Mouse (Mus musculus) macrophage (primary cell): Measurements from ENCODE around the gene Lrig2. TPM values are rescaled to one million over a fixed set of nuclear protein-coding genes. Genes with fewer than 3 reads are reported as not detected.
A peak's percentile ranks its signal among the peaks of the same experiment; 100 is the strongest.

Source experiments
- H3K27ac ChIP-seq: fragments of 350-480 bp; formaldehyde crosslinking; 2 replicates; pipeline ENCODE4 v1.9.0; 2021
- H3K36me3 ChIP-seq: fragments of 350-480 bp; formaldehyde crosslinking; 2 replicates; pipeline ENCODE4 v1.9.0; 2021; ENCODE audit errors: inconsistent target
- H3K4me3 ChIP-seq: fragments of 350-480 bp; formaldehyde crosslinking; 2 replicates; pipeline ENCODE4 v1.9.0; 2021; ENCODE audit errors: inconsistent target
- H3K79me2 ChIP-seq: fragments of 350-480 bp; formaldehyde crosslinking; 2 replicates; pipeline ENCODE4 v1.9.0; 2021; ENCODE audit errors: inconsistent target
- WGBS: methylation state at CpG from one replicate; pipeline ENCODE4 v1.1.7; 2026; ENCODE audit warnings: inconsistent platforms; ENCODE audit not compliant: missing documents; 5-methylcytosine and 5-hydroxymethylcytosine counted together
- polyA plus RNA-seq: library from polyadenylated mRNA; stranded (reverse); fragments of 250-400 nt; gene quantifications from 3 replicates; pipeline ENCODE4 v1.2.4, GENCODE M21; 2018; ENCODE audit warnings: inconsistent platforms
- total RNA-seq, 78 experiments: library from RNA; depleted of rRNA; stranded (reverse); fragments of 250-400 nt; gene quantifications; 1 replicate in 9 of 78; 2 replicates in 24 of 78; 3 replicates in 43 of 78; 4 replicates in 2 of 78; pipeline ENCODE4 v1.2.4; 2018; ENCODE audit warnings: inconsistent platforms in 56 of 78

Lrig2 gene
- 100 to 1,000 TPM in 3 of 26 experiments, 10 to 100 TPM in 23; 22.7 to 135 (median 65.9) TPM for total RNA-seq (2018; cell fraction: chromatin; rRNA removed)
- total RNA-seq (2018; cell fraction: cytosol; rRNA removed): 10 to 100 TPM in 7 of 26 experiments, 1 to 10 TPM in 19; 3.7 to 14.8 (median 8.5) TPM
- 10 to 100 TPM; 16.2 to 80.4 (median 35.5) TPM for total RNA-seq (2018; cell fraction: nucleus; rRNA removed)
- 5.4 to 7.2 TPM (median 6.6 TPM) in 3 replicates for polyA plus RNA-seq

DNA sequence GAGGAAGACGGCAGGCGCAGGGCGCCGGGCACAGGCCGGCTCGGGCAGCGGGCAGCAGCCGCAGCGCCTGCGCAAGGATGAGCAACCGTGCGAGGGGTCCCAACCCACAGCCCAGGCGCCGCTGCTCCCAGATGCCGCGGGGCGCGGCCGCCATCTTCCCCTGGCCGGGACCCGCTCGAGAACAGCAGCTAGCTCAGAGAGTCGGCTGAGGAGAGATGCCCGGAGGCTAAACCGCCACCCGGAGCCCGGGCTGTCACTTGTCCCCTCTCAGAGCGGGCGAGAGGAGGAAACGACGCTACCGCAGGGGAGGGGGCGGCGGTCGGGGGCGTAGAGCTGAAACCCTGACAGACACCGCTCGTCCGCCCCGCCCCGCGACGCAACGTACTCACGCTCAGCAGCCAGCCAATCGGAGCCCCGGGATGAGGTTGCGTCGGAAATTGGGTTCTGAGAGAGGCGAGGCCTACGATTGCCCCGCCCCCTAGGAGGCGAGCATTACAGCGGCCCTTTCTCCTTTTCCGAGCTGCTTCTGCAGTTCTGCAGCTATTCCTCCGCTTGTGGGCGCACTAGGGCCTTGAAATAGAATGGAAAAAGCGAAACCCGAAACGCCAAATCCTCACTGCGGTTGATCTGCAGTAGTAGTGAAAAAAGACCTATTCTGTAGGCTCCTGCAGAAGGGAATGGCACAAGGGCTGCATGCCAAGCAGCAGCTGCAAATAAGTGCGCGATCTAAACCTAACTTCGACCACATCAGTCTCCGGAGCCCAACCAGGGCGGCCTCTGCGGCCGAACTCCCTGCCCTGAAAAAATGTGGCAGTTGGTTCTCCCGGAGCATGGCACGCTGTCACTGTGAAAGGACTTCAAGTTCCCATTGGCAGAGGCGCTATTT is at the start of gene Lrig2:
Lrig2 (minus strand) TSS at position 381 of the 886 bp plus-strand sequence.
- no peaks in the 10 kb centered on the region for H3K36me3 ChIP-seq
- peak within 1 kb of the TSS; percentile 87 for H3K4me3 ChIP-seq
- peak within 1 kb of the TSS; percentile 59 for H3K27ac ChIP-seq
- under 1% methylated on average over 71 of the region's 71 CpGs for WGBS
- H3K79me2 ChIP-seq: peaks cover 45% of the 10 kb centered on the region

- Histone ChIP-seq H3K27ac (no peak overlapping the region), H3K36me3 (no peaks in the 10 kb centered on the region), H3K4me3 (no peak overlapping the region), H3K79me2 (no peaks in the 10 kb centered on the region)
- WGBS: 0% methylated on average over 1 of the region's 1 CpGs
These were observed 44.9 kb upstream of the Lrig2 start for GRCm38 (mm10) chr3:104556624-104557023.

GRCm38 (mm10) chr3:104550594-104550993 is 38.9 kb upstream of the Lrig2 start:
- Histone ChIP-seq H3K4me3 (no peak overlapping the region), H3K79me2 (no peaks in the 10 kb centered on the region), H3K27ac (no peak overlapping the region), H3K36me3 (no peaks in the 10 kb centered on the region)
- WGBS: 72% methylated on average over 3 of the region's 3 CpGs

DNA sequence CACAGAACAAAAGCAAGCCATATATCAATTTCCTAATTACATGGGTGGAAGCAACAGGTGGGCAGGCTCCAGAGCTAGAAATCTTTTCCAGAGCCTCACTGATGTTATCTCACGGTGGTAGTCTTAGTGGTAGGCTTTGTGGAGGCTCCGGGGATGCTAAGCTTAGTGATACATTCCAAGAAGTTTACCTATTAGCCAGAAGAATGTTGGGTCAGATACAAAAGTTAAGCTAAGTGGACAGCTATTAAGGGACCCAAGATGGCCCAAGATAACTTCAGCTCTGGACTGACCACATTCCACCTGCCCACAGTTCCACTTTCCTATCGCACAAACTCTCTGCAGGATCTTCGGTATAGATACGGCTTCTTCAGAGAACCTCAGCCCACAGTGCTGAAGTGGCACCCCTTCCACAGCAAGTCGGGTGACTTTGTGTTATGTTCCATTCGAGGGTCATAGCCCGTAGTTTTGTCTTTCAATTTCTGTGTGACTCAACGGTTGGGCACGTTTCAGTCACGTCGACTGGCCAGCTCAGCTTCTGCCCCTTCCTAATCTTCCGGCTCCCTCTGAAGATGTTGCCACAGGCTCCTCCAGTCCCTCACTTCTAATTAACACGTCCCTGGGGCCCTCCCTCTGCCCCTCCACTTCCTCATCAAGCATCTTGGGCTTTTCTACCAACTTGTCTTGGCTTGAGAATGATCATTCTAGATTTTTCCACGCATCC is 36.8 kb upstream of the Lrig2 start:
- H3K4me3 ChIP-seq: no peak overlapping the region
- no peaks in the 10 kb centered on the region for H3K79me2 ChIP-seq
- no peaks in the 10 kb centered on the region for H3K36me3 ChIP-seq
- whole genome bisulfite sequencing: 76% methylated on average over 15 of the region's 15 CpGs
- H3K27ac ChIP-seq: no peak overlapping the region

DNA sequence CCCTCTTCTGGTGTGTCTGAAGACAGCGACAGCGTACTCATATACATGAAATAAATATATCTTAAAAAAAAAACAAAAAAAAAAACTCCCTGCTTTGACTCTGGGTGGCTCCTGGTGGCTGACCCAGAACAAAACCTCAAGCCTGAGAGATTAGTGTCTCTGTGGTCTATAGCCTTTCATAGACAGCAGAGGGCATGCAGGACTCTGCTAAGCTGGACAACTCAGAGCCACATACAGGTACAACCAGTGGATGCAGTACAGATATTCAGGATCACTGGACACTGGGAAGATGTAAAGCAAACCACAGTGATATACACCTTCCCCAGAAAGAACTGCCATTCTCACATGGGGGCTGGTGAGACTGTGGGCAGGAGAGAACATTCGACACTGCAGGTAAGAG is 32.1 kb upstream of the Lrig2 start:
- WGBS: 94% methylated on average over 3 of the region's 3 CpGs
- Histone ChIP-seq H3K79me2 (no peaks in the 10 kb centered on the region), H3K36me3 (no peaks in the 10 kb centered on the region), H3K4me3 (no peak overlapping the region), H3K27ac (no peak overlapping the region)

DNA sequence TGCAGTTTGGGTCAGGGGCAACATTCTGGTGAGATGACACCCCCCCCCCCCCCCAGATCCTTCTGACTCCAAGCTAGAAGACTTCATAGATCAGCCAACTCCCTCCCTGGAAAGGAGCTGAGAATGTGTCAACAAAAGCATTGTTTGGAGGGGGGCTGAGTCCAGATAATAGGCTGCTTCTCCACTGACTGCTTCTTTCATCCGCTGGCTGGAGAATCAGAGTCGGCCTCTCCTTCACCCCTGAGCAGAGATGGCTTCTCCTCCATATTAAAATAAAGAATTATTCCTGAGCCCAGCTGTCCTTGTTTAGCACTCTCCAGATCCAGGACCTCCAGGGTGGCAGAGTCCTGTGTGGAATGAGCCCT is 30.3 kb upstream of the Lrig2 start:
- no peak overlapping the region for H3K27ac ChIP-seq
- no peaks in the 10 kb centered on the region for H3K36me3 ChIP-seq
- no peak overlapping the region for H3K4me3 ChIP-seq
- 97% methylated on average over 2 of the region's 2 CpGs for WGBS
- no peaks in the 10 kb centered on the region for H3K79me2 ChIP-seq

DNA sequence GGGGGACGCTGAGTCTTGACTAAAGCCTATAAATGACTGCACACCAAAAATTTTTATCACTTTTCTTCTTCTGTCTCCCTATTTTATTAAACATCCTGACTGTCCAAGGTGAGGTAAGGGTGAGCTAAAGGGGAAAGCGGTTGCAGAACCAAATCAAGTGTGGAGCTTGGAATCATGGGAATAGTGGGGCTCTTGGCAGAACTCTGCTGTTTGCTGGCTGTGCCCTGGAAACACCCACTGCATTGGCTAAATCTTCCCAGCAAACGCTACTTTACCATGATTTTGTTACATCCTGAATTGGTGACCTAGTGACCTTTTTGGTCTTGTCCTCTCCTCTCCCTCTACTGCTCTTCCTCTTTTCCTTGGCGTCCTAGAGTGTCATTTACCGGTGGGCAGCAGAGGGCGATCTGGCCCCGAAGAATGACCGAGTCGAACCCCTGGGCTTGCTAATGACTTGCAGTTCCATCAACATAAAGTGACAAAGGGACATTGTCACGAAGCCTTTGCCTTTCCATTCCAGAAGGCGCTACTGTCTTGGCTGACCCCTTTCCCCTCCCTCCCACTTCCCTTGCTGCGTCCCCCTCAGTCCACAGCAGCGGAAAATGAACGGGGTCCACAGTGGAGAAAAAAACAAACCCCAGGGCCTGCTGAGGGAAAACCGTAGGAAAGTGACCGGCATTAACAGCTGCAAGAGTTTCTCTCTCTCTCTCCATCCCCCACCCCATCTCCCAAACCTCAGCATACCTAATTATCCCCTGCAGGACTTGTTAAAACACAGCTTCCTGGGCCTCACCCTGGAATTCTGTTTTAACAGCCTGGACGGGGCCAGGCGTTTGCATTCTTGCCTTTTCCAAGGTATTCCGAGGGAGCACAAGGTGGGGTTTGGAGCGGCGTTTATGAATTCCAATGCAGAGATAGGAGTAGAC is 29.7 kb upstream of the Lrig2 start:
- H3K36me3 ChIP-seq: no peaks in the 10 kb centered on the region
- H3K4me3 ChIP-seq: no peak overlapping the region
- H3K79me2 ChIP-seq: no peaks in the 10 kb centered on the region
- no peak overlapping the region for H3K27ac ChIP-seq
- WGBS: 46% methylated on average over 21 of the region's 21 CpGs

- no peak overlapping the region for H3K27ac ChIP-seq
- H3K36me3 ChIP-seq: no peaks in the 10 kb centered on the region
- 75% methylated on average over 7 of the region's 9 CpGs for WGBS
These were observed 28.9 kb upstream of the Lrig2 start for GRCm38 (mm10) chr3:104540480-104541138.

GRCm38 (mm10) chr3:104533223-104533622 is 21.5 kb upstream of the Lrig2 start:
- Histone ChIP-seq H3K4me3 (no peak overlapping the region), H3K27ac (no peak overlapping the region), H3K79me2 (no peaks in the 10 kb centered on the region), H3K36me3 (no peaks in the 10 kb centered on the region)
- WGBS: 100% methylated on average over 1 of the region's 1 CpGs

More at GRCm38 (mm10) chr3:104540480-104541138, 28.9 kb upstream of the Lrig2 start:
- no peak overlapping the region for H3K4me3 ChIP-seq
- H3K79me2 ChIP-seq: no peaks in the 10 kb centered on the region

GRCm38 (mm10) chr3:104526115-104526882 is 14.6 kb upstream of the Lrig2 start:
- 98% methylated on average over 4 of the region's 4 CpGs for WGBS
- no peaks in the 10 kb centered on the region for H3K36me3 ChIP-seq
- H3K4me3 ChIP-seq: no peak overlapping the region
- H3K27ac ChIP-seq: no peak overlapping the region
- no peaks in the 10 kb centered on the region for H3K79me2 ChIP-seq

- H3K4me3 ChIP-seq: no peak overlapping the region
- WGBS: 82% methylated on average over 2 of the region's 2 CpGs
- no peaks in the 10 kb centered on the region for H3K36me3 ChIP-seq
- H3K79me2 ChIP-seq: no peaks in the 10 kb centered on the region
- H3K27ac ChIP-seq: no peak overlapping the region
These were observed 13.8 kb upstream of the Lrig2 start for GRCm38 (mm10) chr3:104525516-104525915.

DNA sequence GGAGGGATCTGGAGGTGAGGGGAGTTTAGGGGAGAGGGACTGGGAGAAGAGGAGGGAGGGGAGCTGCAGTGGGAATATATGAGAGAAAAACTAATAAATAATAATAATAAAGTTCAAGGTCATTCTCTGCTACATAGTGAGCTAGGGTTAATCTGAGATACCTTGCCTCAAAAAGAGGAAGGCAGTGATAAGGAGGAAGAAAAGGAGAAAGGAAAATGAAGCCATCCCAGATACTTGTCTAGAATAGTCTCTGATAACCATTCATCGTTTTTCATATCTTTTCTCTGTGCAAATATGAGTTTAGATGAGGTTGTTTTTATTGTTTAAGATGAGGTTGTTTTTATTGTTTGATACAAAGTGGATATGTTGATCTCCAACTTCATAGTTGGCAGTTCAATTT is 13.3 kb upstream of the Lrig2 start:
- no peak overlapping the region for H3K4me3 ChIP-seq
- WGBS: 40% methylated on average over 1 of the region's 1 CpGs
- H3K79me2 ChIP-seq: no peaks in the 10 kb centered on the region
- H3K27ac ChIP-seq: no peak overlapping the region
- no peaks in the 10 kb centered on the region for H3K36me3 ChIP-seq

DNA sequence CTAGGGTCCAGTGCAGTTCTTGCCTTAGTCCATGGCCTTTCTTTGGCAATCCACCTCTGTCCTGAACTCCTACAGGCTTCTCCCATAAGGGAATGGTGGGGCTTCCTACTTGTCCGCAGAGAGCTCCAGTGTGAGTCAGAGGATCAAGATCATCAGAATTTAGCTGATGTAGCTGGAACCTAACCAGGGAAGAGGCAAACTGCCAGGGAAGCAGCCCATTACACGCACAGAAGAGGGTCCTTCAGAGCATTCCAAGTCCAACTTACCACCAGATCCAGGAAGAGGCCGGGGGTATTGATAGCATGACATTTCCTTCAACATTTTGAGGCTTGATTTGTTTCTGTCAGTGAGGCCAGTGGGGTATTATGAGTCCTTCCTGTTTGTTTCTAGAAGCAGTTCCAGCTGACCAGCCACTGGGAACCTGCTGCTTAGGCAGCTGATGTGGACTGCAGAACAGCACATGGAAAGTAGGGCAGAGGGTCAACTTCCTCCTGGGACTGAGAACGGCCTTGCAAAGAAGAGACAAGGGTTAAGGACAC is 11.7 kb upstream of the Lrig2 start:
- Histone ChIP-seq H3K36me3 (no peaks in the 10 kb centered on the region), H3K4me3 (no peak overlapping the region), H3K27ac (peak overlapping the region; percentile 72), H3K79me2 (no peaks in the 10 kb centered on the region)
- WGBS: 43% methylated on average over 4 of the region's 4 CpGs
